Mouse (Mus musculus) B cell, adult 2 months (primary cell): ENCODE measurements around the gene Bicdl2.

ENCODE experiments used
- DNase-seq, 2 experiments: peaks; one replicate each; pipeline ENCODE4 v3.0.0; 2022

Bicdl2 gene

DNA sequence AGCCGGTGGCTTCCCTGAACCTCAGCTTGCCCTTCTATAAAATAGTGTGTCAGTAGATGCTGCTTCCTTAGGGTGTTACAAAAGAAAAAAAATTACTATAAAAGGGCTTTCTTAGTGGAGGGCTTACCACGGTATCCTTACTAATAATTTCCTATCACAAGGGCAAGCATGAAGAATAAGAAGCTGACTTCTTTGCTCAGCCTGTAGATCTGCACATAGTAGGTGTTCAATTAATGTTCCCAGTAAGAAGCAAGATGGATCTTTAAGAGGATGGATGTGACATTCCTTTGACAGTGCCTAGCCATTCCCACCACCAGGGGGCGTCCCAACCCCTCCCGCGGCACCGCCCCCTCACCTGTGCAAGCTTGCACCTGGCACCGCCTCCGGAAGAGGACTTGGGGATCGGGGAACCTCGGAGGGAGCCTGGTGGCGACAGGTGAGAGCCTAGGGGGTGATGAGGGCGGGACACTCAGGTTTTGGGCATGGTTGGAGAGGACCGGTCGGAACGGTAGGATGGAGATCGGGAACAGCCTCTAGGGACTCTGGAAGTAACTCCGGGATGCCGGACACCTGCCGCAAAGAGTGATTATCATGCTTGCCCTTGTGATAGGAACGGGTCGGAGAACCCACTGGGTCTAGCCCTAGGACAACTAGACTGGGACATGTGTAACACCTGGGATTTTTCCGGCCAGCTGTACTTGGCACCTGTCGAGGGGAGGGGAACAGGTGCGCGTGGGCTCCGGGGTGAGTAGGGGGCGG is at the start of gene Bicdl2:
Gene Bicdl2 (plus strand): TSS at position 390 of the 759 bp plus-strand sequence.
- DNase-seq, result peak; percentile 81 to 82

DNA sequence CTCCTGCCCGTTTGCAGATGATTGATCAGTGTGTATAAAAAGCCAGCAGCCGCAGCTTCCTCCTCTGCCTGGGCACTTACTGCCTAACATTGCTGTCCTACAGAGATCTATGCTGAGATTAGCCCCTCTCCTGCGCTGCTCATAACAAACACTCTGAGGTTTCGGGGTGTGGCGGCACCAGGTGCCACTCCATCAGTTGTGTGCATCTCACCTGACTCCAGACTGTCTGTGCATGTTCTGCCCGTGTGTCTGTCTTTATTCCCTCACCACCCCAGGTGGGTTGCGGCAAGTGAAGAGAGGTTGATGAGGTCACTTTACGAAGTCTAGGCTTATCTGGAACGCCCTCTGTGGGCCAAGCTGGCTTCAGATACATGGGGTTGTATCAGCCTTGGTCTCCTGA is 43.2 kb upstream of the Bicdl2 start:
- no peak for DNase-seq

DNA sequence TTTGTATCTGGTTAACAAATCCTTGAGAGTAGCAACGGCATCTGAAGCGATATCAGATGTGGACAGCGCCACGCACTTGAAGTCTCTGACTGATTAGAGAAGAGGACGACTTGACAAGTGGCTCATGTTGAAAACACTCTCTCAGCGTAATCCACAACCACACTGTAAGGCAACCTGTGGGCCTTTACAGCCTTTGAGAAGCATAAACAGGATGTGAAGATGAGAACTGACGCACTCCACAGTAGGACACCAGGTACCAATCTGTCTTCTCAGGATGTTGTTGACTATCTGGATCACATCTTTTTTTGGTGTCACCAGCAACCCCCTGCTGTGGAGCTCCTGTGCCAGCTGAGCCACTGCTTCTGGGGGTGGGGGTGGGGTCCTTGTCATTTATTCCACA is 40.0 kb upstream of the Bicdl2 start:
- DNase-seq, result no peak

DNA sequence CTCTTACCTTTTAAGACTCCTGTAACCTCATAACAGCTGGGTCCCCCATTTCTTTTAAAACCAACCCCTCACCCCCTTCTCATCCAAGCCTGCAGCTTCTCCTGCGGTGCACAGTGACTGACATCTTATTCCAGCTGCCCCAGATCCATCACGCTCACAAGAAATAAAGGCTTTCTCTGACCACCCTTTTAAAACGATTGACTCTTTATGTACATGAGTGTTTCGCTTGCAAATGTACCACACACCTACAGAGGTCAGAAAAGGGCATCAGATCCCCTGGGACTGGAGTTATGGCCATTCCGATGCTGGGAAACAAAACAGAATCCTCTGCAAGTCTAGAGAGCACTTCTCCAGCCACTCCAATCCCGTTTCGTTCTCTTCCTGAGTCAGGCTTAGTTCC is 32.5 kb upstream of the Bicdl2 start:
- no peak for DNase-seq

DNA sequence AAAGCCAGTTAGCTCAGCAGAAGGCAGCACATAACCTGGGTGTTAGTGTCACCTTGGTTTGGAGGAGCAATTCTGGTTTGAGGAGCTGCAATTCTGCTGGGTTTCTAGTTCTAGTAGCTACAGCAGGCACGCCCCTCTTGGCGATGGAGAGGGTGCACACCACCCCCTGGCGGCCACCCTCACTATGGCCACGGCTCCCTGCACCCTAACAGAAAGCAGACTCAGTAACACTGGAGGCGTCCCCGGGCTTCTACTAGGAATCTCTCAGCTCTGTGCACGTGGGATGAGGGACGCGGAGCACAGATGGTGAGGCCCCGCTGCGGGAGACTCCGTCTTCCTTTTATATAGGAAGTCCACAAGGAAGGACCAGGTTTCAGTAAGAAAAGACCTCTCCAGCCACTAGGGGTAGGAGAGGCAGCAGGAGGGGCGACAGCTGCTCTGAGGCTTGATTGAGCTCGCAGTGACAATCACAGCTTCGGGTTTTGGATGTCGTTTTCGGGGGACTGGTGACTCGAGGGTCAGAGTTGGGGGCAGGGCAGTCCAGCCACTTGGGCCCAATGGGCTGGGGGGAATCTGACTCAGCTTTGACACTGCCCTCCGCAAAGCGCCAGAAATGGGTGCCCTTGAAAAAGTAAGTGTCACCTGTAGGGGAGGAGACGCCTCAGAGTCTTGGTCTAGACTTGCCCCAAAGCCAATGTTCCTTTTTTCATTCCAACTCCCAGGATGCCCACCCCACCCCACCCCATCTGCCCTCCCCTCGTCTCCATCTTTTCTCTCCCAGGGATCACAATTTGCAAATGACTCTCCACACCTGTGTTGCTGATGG is 29.9 kb upstream of the Bicdl2 start:
- peak; percentile 86 to 88 for DNase-seq

DNA sequence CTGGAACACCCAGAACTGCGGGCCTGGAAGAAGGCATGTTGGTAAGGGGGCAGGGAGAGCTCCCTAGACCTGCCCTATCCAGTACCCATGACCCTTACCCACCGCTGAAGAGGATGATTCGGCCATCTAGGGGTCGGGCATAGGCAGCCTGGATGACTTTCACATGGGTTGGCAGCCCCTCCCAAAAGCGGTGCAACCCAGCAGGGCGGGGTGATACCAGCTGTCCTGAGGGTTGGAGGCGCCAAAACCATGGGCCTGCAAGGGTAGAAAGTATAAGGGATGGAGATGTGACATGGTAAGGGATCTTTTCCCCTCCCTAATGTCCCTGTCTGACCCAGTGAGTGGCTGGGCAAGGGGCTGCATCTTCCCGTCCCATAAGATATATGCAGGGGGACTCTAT is 29.1 kb upstream of the Bicdl2 start:
- no peak for DNase-seq

DNA sequence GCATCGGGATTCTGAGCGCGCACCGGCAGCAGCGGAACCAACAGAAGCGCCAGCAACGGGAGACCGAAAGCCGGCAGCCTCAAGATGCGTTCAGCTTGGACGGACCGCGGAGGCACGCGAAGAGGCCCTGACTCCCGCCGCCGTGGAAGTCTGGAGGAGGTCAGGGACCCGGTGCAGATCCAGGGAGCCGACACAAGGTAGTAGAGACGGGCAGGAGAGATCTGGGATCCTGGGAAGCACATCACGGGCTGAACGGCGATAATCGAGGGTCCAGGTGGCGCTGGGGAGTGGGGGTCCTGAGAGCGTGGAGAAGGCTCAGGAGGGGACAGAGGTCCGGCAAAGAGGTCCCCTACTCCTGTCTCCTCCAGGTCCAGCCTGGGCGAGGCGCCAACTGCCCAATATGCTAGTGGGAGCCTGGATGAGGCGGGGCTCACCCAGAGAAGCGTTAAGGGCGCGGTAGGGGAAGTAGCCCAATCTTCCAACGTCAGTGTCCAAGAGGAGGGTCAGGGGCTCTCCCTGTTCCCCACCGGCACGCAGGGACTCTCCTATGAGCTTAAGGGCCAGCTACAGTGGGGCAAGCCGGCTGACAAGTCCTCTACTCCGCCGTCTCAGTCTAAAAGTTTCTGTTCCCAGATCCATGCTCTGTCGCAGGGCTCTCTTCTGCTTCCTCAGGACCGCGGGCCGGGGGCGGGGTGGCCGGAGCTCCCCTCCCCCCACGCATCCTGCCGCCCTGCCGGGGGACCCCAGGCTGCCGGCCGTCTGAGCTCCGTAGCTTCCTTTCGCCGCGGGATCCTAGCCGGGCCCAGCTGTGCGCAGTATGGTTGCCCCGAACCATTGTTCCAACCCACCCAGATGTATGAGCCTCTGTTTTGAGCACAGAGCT is 15.5 kb upstream of the Bicdl2 start, which contains the start of gene Mmp25:
Gene Mmp25 (minus strand): TSS at position 665 of the 883 bp plus-strand sequence.
- DNase-seq, result no peak

DNA sequence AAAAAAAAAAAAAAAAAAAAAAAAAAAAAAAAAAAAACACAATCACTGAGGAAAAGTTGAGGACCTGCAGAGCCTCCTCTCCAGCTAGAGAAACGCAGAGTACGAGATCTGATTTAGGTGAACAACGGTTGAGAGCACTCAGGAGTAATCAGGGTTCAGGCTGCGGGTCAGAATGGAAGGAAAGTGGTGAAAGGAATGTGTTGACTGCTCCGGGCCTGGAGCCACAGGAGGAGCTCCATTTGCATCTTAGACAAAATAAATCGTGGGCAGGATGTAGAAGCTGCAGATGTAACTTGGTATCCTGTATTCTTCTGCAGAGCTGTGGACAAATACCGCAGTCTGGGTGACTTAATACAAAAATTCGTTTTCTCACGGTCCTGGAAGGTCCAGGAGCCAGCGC is 14.4 kb upstream of the Bicdl2 start:
- no peak for DNase-seq

DNA sequence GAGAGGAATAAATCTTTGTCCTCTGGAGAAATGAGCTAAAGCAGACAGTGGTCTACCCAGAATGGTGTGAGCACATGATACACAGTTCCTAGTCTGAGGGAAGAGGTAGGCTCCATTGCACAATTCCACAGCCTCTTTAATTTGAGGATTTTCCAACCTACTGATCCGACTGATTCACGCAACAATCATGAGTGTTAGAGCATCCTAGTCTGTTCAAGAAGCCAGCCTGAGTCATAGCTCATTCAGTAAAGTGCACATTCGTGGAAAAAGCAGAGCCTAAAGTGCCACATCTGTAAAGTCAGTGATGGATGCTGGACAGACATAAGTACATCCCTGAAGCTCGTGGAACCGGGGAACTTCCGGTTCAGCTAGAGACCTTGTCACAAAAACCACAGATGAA is 8.9 kb upstream of the Bicdl2 start:
- DNase-seq, result no peak

DNA sequence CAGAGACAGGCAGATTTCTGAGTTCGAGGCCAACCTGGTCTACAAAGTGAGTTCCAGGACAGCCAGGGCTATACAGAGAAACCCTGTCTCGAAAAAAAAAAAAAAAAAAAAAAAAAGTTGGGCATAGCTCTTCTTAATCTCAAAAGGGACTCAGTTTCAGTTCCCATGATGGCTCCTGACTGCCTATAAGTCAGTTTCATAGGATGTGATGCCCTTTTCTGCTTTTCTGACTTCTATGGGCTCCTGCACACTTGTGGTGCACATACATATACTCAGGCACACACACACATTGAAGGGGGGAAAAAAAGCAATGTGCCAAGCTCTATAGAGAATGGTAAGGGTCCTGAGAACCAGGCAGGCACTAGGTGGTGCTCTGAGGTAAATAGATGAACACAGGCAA is 7.0 kb upstream of the Bicdl2 start:
- no peak for DNase-seq

DNA sequence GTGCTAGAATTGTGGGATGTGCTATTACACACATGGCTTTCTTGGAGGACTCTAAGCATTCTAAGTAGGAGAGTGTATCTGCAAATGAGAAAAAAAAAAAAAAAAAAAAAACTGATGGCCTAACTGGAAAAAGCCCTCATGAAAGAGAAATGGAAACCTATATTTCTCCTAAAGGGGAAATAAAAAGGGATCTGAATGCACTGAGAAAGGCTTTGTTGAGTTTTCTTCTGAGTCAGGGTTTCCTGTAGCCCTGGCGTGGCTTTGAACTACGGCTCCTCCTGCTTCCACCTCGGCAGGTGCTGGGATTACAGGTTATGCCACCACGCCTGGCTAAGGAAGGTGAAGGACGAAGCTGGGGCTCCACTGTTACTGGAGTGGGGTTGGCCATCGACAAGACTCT is 6.3 kb upstream of the Bicdl2 start:
- no peak for DNase-seq

DNA sequence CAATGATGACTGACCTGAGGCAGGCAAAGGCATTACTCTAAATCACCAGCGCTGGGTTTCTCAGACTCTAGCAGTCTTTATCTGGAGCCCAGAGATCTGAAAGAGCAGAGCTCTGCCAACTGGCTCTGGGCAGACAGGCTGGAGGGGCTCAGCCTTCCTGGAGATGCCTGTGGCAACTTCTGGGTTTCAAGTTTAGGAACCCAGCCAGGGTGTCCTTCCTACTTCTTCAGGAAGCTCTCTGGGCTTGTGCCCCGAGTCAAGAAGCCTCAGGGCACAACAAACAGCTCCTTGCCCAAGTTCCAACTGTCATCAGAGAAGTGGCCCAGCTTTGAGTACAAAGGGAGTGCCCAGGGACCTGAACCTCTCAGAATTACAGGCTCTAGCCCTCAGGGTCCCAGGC is 5.9 kb upstream of the Bicdl2 start:
- no peak for DNase-seq

DNA sequence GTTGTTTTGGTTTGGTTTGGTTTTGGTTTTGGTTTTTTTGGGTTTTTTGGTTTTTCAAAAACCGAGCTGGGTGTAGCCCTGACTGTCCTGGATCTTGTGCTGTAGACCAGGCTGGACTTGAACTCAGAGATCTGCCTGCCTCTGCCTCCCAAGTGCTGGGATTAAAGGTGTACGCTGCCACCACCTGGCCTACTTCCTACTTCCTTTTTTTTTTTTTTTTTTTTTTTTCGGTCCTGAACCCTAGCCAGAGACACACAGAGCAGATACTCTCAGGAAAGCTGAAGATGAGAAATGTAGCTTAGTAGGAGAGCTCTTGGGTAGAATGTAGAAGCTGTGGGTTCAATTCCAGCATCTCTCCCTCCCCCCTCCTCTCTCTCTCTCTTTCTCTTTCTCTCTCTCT is 1.9 kb upstream of the Bicdl2 start:
- no peak for DNase-seq

DNA sequence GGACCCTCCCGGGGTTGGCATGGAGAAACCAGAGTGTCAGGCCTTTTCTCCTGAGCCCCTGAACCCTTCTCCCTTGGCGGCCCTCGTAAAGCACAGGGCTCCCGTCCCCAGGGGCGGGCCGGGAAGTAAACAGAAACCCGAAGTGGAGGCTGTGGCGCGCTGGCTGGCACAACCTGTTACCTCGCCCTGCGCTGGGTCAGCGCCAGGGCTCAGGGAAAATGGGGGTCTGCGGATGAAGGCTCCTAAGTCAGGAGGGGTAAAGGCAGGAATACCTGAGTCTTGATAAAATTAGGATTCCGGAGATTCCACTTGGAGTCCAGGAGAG is 532 bp downstream of the Bicdl2 start:
- peak in 1 of 2 experiments; percentile 30 for DNase-seq

DNA sequence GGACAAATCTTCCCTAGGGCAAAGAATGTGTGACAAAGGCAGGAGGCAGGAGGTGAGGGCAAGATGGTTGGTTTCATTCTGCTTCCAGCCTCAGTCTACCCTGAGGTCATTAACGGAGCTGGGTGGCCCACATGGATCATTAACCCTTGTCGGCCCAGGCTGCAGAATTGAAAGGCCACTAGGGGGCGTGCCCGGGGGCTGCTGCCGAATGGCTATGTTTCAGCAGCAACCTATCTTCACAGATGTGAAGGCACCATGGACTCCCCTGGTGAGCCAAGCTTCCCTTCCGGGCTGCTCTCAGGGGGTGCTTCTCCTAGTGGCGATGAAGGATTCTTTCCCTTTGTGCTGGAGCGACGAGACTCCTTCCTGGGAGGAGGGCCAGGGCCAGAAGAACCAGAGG is 1.2 kb downstream of the Bicdl2 start:
- peak; percentile 62 to 64 for DNase-seq

DNA sequence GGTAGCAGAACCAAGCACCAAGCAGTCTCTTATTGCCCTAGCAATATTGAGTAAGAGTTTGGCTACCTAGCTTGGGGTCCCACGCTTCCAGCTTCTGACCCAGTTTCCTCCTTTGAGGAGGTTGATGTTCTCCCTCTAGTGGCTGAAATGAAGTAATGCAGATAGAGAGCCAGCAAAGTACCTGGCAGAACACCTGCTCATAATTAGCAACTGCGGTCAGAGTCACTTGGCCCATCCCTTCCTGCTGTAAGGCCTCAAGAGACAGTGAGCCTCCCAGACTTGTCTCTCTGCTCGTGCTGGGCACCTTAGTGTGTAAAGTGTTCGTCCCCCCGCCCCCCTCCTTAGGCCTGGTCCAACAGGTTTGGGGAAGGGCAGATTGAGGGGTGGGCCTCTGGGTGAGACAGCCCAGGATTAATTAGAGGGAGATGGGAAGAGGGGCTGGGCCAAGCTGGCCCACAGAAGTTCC is 4.3 kb downstream of the Bicdl2 start:
- peak; percentile 50 to 57 for DNase-seq

DNA sequence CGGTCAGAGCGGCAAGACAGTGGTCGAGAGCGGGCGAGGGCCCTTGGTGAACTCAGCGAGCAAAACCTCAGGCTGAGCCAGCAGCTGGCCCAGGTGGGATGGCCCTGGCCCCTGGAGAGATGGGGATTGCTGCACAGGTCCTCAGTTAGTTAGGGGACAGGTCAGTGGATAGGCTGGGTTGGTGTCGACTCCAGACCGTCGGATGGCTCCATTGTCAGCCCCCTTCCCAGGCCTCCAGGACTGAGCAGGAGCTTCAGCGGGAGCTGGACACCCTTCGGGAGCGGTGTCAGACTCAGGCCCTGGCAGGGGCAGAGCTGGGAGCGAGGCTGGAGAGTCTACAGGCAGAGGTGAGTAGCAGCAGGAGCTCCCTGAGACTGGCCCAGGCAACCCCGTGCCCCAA is 5.2 kb downstream of the Bicdl2 start:
- no peak for DNase-seq

DNA sequence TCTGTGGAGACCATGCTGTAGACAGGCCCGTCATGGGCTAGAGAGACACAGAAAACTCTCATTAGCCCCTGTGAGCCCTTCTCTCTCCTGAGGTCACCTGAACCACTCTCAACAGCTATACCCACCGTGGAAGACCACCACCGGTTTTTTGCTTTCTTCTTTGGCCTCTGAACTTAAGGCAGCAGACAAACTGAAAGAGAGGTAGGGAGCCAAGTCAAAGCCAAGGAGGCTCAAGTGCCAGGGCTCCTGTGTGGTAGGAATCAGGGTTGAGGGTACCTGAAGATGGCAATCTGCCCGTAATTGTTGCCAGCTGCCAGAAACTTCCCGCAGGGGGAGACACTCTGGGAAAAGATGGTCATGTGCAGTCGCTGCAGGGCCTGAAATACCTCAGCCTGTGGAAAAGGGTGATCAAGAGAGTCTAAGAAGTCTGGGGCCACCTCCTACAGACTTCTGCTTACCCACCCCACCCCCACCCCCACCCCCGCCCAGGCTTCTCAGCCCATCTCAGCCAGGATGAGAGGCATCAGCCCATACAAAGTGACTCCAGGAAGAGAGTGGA is 10.3 kb downstream of the Bicdl2 start:
- no peak for DNase-seq

DNA sequence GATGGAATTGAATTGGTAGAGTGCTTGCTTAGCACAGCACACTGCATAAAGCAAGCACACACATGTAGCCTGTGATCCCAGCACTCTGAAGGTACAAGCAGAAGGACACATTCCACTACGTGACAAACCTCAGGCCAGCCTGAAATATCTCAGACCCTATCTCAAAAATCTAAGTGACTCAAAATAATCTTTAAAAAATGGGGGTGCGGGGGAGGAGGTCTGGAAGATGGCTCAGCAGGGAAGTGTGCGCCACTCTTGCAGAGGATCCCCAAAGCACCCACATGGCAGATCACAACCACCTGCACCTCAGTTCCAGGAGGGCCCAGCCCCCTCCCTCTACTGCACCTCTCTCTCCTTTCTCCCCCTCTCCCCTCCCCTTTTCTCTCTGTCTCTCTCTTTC is 11.2 kb downstream of the Bicdl2 start:
- no peak for DNase-seq

DNA sequence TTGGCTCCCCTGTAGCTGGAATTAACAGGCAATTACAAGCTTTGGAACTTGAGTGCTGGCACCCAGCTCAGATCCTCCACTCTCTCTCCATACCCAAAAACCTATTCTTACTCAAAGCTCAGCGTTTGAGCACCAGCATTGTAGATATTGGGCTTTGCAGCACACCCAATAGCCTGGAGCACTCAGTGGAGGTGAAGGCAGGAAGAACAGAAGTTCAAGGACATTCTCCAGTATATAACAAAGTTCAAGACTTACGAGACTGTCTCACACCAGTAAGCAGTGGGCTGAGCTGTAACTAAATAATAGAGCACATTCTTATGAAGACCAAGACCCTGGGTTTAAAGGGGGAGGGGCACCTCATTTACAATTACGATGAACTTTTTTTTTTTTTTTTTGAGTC is 12.5 kb downstream of the Bicdl2 start:
- DNase-seq, result no peak

DNA sequence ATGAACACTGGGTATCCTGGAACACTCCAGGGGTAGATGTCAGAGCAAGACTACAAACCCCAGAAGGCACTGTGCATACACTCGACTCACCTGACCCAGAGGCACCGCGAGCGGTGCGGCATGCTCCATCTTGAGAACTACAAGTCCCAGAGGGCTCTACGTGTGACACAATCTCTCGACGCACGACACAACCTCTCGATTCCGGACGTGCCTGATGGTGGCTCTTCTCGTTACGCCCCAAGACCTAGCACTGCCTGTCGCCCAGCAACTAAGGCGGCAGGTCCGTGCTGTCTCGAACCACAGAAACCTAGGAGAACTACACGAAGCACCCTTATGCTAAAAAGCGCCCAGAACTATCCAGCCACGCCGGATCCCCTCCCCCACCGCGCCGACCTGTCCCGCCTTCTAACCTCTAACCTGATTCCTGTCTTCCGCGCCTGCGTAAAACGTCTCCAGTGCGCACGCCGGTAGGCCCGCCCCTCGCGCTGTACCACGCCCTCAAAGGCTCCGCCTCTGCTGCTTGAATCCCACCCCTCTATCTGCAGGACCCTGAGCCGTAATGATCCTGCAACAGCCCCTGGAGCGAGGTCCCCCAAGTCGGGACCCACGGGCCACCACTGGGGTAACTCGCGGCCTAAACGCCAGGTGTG is 13.2 kb downstream of the Bicdl2 start, which contains the start of the genes Hcfc1r1 and Thoc6:
Gene Hcfc1r1 (plus strand): TSS at position 173 of the 650 bp plus-strand sequence.
Gene Thoc6 (minus strand): TSS at position 459 of the 650 bp plus-strand sequence.
- peak; percentile 91 to 93 for DNase-seq

DNA sequence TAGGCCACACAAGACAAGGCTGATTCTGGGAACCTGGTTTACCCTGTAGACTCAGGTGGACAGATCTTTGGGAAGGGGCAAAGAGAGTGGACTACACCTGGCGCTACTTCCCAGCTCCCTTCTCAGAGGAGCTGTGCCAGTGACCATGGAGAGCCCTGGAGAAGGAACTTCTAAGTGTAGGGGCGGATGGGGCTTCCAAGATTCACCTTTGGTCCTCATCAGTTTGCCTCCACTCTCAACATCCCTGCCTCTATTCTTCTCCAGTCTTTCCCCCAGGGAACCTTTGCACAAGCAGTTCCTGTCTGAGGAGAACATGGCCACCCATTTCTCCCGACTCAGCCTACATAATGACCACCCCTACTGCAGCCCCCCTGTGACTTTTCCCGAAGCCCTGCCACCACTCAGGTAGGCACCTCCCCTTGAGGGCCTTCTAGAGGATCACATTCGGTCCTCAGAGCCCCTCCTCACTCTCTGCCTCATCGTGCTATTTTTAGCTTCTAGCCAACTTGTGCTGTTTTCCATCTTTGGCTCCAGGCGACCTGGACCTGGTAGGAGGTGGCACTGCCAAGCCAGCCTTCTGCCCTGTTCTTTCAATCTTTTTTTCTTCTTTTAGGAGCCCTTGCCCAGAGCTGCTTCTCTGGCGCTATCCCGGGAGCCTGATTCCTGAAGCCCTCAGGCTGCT is 14.1 kb downstream of the Bicdl2 start:
- DNase-seq, result no peak
